Mouse (Mus musculus): ENCODE measurements at regions not wholly inside any gene's neighbourhood (a gene's known extent, or its start where the extent isn't known, plus 50 kb on each side); places are given as distances from the start of the nearest gene placed in this dataset.

- no peak for DNase-seq (ENCODE audit: low spot score)
Measured at GRCm38 (mm10) chr15:61508806-61509205, 586.0 kb upstream of the A1bg start.

DNA sequence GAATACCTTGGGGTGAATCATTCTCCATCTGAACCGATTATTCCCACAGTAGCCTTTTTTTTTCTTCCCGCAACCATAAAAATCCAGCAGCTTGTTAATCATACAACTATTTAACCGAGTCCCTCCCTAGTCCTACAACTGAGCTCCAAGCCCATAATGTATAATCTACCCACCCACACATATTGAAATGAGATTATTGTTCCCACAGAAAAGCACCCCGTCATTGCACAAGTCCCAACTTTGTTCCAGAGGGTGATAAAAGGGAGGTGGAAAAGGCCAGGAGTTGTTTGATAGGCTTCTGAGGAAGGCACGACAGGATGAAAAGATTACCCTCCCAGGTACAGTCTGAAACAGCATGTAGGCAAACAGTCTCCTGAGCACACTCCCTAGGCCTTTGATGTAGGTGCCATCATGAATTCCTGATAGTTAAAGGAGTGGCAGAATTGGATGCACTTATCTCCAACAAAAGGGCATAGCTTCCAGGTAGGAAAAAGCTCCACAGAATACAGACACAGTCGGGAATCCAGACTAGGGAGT lies 583.6 kb upstream of the A1bg start:
- no peak for DNase-seq (ENCODE audit: low spot score)

DNA sequence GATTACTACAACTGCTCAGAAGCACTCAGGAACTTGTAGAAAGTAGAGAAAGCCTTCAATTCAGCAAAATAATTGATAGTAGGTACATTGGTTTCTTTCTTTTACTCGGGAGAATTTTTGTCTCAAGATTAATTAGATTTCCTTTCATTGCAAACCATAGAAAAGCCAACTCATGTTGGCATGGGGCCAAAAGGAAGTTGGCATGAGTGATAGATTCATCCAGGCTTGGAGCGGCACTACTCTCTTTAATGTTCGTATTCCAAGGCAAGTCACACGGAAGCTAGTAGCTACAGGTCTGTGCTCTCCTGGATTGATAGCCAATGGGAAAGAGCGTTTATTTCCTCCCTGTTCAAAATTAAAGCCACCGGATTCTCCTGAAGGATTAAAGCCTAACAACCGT lies 580.6 kb upstream of the A1bg start:
- DNase-seq (ENCODE audit: low spot score) = no peak

DNA sequence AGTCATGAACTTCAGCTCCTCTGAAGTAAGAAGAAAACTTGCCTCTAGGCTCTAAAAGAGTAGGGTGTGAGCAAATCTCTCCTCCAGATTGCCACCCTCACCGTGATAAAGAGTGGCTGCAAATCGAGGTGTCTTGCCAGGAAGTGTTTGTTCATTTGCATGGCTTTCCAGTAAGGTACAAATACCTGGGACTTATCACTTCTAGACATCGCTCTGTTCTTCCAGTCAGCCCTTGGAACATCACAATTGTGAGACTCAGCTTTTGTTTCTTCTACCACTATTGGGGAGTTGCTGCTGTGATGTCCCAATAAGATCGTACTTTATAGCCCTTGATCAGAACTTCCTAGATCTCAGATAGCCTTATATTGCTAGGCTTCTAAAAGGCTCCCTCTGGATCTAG lies 566.9 kb upstream of the A1bg start:
- DNase-seq (ENCODE audit: low spot score) = no peak

DNA sequence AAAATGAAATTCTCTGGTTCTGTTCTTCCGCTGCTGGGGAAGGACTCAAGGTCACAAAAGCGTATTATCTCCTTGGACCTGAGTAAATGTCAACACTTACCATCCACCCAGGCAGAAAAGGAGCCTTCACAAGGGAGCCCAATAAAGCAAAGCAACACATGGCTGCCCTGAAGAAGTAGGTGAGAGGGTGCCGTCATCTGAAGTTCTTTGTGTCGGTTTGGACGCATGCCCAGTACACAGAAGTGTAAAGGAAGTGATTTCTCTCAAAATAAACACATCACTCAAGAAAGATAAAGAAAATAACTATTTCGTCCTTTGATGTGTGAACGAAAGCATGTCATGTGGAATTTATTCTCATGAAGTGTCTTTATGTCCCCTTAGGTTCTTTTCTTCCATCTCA lies 559.0 kb upstream of the A1bg start:
- DNase-seq (ENCODE audit: low spot score) = no peak

DNA sequence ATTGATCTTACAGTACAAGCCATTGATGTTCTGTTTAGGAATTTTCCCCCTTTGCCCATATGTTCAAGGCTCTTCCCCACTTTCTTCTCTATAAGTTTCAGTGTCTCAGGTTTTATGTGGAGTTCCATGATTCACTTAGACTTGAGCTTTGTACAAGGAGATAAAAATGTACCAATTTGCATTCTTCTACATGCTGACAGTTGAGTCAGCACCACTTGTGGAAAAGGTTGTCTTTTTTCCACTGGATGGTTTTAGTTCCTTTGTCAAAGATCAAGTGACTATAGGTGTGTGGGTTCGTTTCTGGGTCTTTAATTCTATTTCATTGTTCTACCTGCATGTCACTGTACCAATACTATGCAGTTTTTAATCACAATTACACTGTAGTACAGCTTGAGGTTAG lies 551.1 kb upstream of the A1bg start:
- DNase-seq (ENCODE audit: low spot score) = no peak

- no peak for DNase-seq (ENCODE audit: low spot score)
Measured at GRCm38 (mm10) chr15:61455042-61455441, 532.2 kb upstream of the A1bg start.

GRCm38 (mm10) chr15:61454350-61454671 lies 531.5 kb upstream of the A1bg start:
- no peak for DNase-seq (ENCODE audit: low spot score)

DNA sequence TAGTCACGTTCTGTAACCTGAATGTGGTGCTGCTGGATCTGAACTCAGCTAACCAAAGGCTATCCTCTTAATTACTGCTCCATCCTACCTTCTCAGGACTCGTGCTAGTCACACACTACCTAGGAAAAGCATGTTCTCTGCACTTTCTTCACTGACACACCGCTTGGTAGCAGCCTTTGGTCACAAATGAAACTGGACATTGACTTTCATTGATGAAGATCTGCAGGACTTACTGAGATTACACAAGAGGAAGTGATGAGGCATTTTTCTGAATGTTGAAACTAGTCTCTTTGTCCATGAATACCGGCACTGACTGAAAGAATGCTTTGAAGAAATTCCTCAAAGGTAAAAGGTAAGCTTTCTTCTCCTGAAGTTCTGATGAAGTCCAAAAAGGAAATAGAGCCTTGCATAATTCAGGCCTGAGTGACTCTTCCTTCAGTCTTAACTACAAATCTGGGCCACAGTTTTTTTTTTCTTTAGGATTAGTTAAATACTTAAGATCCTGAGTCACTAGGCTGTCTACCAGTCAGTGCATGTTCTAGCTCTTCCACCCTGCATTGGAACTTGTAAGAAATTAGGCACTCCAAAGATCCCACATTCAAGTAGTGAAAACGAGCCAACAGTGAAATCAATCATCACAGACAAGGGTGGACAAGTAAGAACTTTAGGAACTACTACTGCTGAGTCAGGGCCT lies 531.0 kb upstream of the A1bg start:
- no peak for DNase-seq (ENCODE audit: low spot score)

DNA sequence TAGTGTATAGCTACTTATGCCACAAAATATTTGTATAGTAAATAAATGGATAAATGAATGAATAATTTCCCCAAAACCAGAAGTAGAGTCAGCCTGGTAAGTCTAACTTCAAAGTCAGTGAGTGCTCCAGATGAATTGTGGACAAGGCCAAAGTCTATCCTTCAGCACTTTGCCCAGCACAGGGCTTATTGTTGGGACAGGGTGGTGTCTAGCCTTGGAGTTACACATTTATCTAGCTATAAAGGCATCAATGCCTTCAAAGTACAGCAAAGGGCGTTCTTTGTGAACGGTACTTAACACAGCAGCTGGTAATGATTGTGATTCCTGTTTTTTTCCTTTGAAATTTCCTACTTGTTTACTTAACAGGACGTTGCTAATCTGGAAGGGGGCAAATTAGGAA lies 527.4 kb upstream of the A1bg start:
- no peak for DNase-seq (ENCODE audit: low spot score)

GRCm38 (mm10) chr15:61448482-61448881 lies 525.7 kb upstream of the A1bg start:
- DNase-seq (ENCODE audit: low spot score) = no peak

DNA sequence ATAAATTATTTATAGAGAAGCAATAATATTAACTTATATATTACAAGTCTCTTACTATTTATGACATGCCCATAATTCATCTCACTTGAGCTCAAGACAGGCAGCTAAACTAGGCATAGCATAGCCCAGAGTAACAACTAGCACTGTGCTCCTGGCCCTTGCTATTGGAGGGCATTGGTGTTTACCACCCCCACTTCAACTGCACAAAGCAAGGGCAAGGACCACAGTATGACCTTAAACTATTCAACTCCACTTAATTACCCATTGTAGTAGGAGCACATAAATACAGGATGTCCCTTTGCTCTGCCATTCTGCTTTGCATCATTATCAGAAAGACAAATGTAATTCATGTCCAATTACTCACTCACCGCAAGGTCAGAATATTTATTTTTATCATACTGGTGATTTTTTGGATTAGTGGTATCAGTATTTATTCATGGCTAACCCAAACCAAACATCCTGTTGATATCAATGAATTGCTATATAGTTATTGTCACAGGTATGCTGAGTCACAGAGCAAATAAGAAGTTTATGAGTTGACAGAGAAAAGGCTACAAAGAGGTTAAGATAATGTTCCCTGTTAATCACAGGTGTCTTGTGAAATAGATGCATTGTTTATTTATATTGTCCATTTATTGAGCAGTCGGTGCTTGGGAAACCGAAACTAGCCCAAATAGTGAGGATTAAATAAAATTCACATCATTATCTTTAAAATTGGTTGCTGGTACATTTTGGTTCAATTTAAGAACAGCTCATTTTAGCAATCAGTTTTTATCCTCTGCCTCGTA lies 523.4 kb upstream of the A1bg start:
- no peak for DNase-seq (ENCODE audit: low spot score)

DNA sequence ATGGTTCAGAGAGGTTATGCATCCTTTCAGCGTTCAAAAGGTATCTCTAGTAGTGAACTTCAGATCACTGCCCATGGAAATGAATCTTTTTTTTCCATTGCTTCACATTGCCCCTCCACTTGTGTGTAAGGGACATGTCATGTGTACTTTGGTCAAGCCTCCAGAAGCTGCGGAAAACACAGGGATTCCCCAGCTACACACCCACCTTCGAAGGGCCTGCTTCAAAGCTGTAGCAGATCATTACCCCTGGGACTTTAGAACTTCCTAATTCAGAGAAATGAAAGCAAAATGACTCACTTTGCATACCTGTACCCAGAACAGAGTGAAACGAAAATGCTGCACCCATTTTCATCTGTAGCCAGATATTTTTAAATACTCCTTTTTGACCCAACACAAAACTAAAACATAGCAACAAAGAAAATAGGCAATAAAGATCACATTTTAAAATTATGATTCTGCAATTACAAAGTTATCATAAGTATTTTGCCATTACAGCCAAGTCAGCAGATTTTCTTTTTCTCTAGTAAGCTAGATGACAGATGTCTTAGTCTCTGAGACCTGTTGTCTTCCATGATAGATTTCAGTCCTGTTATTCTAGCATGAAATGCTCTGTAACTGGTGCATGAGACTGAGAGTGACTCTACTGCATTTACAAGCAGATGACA lies 519.1 kb upstream of the A1bg start:
- no peak for DNase-seq (ENCODE audit: low spot score)

DNA sequence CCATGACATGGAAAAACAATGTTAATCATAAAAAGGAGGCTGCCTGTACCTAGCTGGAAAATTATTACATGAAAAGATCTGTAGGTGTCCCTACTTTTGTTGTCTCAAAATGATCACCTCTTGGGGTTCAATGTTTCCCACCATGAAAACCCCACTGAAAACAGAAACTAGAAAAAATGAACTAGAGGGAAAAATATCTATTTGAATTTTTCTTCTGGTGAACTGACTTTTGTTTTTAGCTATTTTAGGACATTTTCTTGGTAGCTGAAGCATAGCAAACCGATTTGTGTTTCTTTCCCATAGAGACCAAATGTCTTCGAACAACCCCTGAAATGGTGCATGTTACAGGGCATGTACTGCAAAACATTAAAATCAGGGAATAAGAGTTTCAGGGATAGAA lies 518.2 kb upstream of the A1bg start:
- DNase-seq (ENCODE audit: low spot score) = no peak

GRCm38 (mm10) chr15:61440284-61440683 lies 517.5 kb upstream of the A1bg start:
- no peak for DNase-seq (ENCODE audit: low spot score)

- DNase-seq (ENCODE audit: low spot score) = no peak
Measured at GRCm38 (mm10) chr15:61439623-61440170, 516.9 kb upstream of the A1bg start.

- no peak for DNase-seq (ENCODE audit: low spot score)
Measured at GRCm38 (mm10) chr15:61428818-61429415, 506.1 kb upstream of the A1bg start.

DNA sequence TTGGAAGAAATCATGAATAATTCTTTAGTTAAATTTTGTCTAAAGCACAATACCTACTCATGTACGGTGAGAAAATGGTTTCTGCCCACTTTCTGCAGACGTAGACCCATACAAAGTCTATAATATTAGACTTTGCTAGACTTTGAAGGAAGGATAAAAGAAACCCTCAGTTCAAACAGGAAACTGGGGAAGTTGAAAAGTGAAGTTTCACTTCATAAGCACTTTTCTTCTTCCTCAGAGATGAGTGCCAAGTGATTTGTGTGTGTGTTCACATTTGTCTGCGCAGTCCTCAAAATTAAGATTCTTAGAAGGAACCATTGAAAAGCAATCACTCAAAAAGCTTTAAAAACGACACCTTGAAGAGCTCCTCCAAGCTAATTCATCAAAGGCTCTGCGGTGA lies 500.2 kb upstream of the A1bg start:
- DNase-seq (ENCODE audit: low spot score) = no peak

DNA sequence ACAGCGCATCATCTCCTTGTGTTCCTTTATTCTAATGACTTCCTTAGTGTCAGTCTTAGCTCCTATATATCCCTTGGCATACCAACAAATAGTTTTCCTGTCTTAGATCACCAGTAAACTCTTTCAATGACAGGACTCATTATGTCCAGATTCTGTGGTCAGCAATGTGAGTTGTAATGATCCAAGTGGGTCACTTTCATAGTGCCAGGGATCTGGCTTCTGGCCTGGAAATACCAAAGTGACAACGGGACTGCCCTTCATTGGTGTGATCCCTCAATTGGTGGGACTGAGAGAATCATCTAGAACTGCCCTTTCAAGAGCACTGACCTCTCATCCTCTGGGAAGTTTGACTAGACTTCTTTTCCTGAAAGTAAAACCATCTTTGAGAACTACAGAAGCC lies 494.7 kb upstream of the A1bg start:
- DNase-seq (ENCODE audit: low spot score) = no peak

DNA sequence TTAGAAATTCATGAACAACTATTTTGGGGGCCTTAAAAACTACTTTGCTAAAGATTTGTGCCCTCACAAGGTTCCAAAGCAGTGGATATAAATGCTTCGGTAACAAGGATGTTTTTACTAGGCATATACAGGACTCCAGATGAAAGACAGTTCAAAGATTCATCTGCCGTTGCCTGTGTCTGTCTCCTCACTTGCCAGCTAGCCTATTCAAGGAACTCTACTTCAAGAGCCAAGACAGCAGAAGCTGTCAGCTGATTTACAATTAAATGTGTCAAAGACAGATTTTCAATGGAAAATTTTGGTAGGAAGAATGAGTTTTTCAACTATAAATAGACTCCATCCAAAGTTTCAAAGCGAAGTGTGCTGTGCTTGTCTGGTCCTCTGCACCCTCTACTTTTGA lies 494.0 kb upstream of the A1bg start:
- no peak for DNase-seq (ENCODE audit: low spot score)

- no peak for DNase-seq (ENCODE audit: low spot score)
Measured at GRCm38 (mm10) chr15:61415626-61416025, 492.8 kb upstream of the A1bg start.

DNA sequence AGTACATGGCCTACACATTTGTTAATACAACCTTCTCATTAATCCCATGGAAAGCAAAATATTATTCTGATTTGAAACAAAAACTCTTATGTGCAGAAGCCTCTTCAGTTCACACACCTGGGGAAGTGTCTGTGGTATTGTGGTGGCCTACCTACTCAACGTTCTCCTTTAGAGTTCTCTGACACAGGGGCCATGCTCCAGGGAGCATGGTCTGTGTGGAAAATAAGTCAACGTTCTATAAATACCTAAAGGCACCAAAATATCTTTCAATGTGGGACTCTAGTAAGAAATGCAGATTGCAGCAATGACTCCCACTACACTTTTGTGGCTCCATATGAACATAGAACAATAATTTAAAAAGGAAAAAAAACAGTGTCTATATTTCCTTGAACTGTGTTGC lies 489.0 kb upstream of the A1bg start:
- DNase-seq (ENCODE audit: low spot score) = no peak

Data from c-Kit-positive CD71-positive TER-119-positive erythroid progenitor cells, embryonic 14.5 days (primary cell).